Mouse (Mus musculus) kidney, embryonic 14.5 days (tissue): ENCODE data around the gene Ctsd. TPM values are rescaled to one million over a fixed set of nuclear protein-coding genes. Genes with fewer than 3 reads are reported as not detected.
"Not testable (repeated sequence)": the region's sequence is repeated elsewhere in the genome, so short reads cannot be mapped to it uniquely, and the experiment has no call there.

Experiments used
- ATAC-seq: fragments of 200-750 bp; cut with Nextera tagmentation; 2 replicates; pipeline ENCODE4 v1.8.0; 2017; ENCODE audit warnings: moderate number of reproducible peaks, mild to moderate bottlenecking, moderate TSS enrichment, moderate library complexity; ENCODE audit not compliant: low FRiP score, low TSS enrichment
- H3K27ac ChIP-seq: fragments of 300-500 bp; sonication (generic); 2 replicates; pipeline ENCODE4 v1.5.1; 2014; ENCODE audit warnings: low read depth, mild to moderate bottlenecking, low read length, moderate library complexity, mixed read lengths
- H3K27me3 ChIP-seq: fragments of 300-500 bp; sonication (generic); 2 replicates; pipeline ENCODE4 v1.6.1; 2014; ENCODE audit warnings: mild to moderate bottlenecking, low read length; ENCODE audit not compliant: control insufficient read depth, insufficient read depth
- H3K36me3 ChIP-seq: fragments of 300-500 bp; sonication (generic); 2 replicates; pipeline ENCODE4 v1.6.1; 2014; ENCODE audit warnings: low read length, mixed read lengths; ENCODE audit not compliant: control insufficient read depth, insufficient read depth
- H3K4me1 ChIP-seq: fragments of 300-500 bp; sonication (generic); 2 replicates; pipeline ENCODE4 v1.6.1; 2014; ENCODE audit warnings: low read length, mixed read lengths; ENCODE audit not compliant: control insufficient read depth, insufficient read depth
- H3K4me2 ChIP-seq: fragments of 300-500 bp; sonication (generic); replicated peaks from 2 replicates; pipeline ENCODE4 v1.6.1; 2014; ENCODE audit warnings: low read depth, mild to moderate bottlenecking, low read length
- H3K4me3 ChIP-seq: fragments of 300-500 bp; sonication (generic); 2 replicates; pipeline ENCODE4 v1.5.1; 2014; ENCODE audit warnings: mild to moderate bottlenecking, low read length
- H3K9ac ChIP-seq: fragments of 300-500 bp; sonication (generic); 2 replicates; pipeline ENCODE4 v1.6.1; 2014; ENCODE audit warnings: low read depth, mild to moderate bottlenecking, low read length, moderate library complexity
- H3K9me3 ChIP-seq: fragments of 300-500 bp; sonication (generic); 2 replicates; pipeline ENCODE4 v1.6.1; 2016; ENCODE audit warnings: low read length; ENCODE audit not compliant: control insufficient read depth
- WGBS: fragments of 180-500 bp; shearing (Covaris S2); extraction: QIAGEN DNeasy Blood & Tissue Kit; methylation state at CpG from one replicate; pipeline ENCODE4 v1.1.7; 2014; 5-methylcytosine and 5-hydroxymethylcytosine counted together
- polyA plus RNA-seq: library from polyadenylated mRNA; unstranded; fragments of >200 nt; fragmentation: Nextera tagmentation; extraction: Ambion mirVana; gene quantifications from 2 replicates; pipeline ENCODE4 v1.2.1, GENCODE M21; 2014

Gene Ctsd
- polyA plus RNA-seq, 1 experiment from 2014 or later: 260 TPM

- H3K4me2 ChIP-seq: no peak overlapping the region
- H3K36me3 ChIP-seq: no peaks in the 10 kb centered on the region
- no peak for ATAC-seq
- H3K27me3 ChIP-seq: no peaks in the 10 kb centered on the region
- H3K4me1 ChIP-seq: peaks cover 3% of the 10 kb centered on the region; the same call in 1 of the 2 replicates
- no peak overlapping the region for H3K27ac ChIP-seq
- 89% methylated on average over 8 of the region's 8 CpGs for WGBS
- H3K9me3 ChIP-seq: no peaks in the 10 kb centered on the region
- H3K4me3 ChIP-seq: no peak overlapping the region
- no peak overlapping the region for H3K9ac ChIP-seq
Measured at GRCm38 (mm10) chr7:142408686-142409085, 20.8 kb upstream of the Ctsd start.

GRCm38 (mm10) chr7:142407935-142408334 lies 20.1 kb upstream of the Ctsd start:
- no peak for ATAC-seq
- 77% methylated on average over 4 of the region's 4 CpGs for WGBS

GRCm38 (mm10) chr7:142405134-142405533 lies 17.3 kb upstream of the Ctsd start:
- H3K9ac ChIP-seq, H3K9me3 ChIP-seq, H3K4me2 ChIP-seq, H3K4me3 ChIP-seq, H3K36me3 ChIP-seq, H3K4me1 ChIP-seq, ATAC-seq, H3K27me3 ChIP-seq, H3K27ac ChIP-seq: not testable (repeated sequence)
- 92% methylated on average over 5 of the region's 5 CpGs for WGBS

More at GRCm38 (mm10) chr7:142407935-142408334, 20.1 kb upstream of the Ctsd start:
- Histone ChIP-seq H3K9me3 (no peaks in the 10 kb centered on the region), H3K27ac (no peak overlapping the region), H3K36me3 (no peaks in the 10 kb centered on the region), H3K4me1 (peaks cover 3% of the 10 kb centered on the region; the same call in 1 of the 2 replicates), H3K4me2 (no peak overlapping the region), H3K4me3 (no peak overlapping the region), H3K27me3 (no peaks in the 10 kb centered on the region), H3K9ac (no peak overlapping the region)

GRCm38 (mm10) chr7:142403591-142403990 lies 15.8 kb upstream of the Ctsd start:
- Histone ChIP-seq H3K4me2 (no peak overlapping the region), H3K9ac (no peak overlapping the region), H3K27ac (no peak overlapping the region), H3K4me3 (no peak overlapping the region), H3K36me3 (no peaks in the 10 kb centered on the region), H3K4me1 (peaks cover 7% of the 10 kb centered on the region; the same call in 1 of the 2 replicates), H3K27me3 (no peaks in the 10 kb centered on the region), H3K9me3 (no peaks in the 10 kb centered on the region)
- ATAC-seq: no peak
- 64% methylated on average over 4 of the region's 4 CpGs for WGBS

- Histone ChIP-seq H3K9ac (no peak overlapping the region), H3K27me3 (no peaks in the 10 kb centered on the region), H3K4me1 (peaks cover 7% of the 10 kb centered on the region; the same call in 1 of the 2 replicates), H3K27ac (peak overlapping the region; percentile 37; the same call in 1 of the 2 replicates), H3K4me3 (no peak overlapping the region), H3K9me3 (no peaks in the 10 kb centered on the region), H3K4me2 (no peak overlapping the region), H3K36me3 (no peaks in the 10 kb centered on the region)
- WGBS: 49% methylated on average over 7 of the region's 7 CpGs
- no peak for ATAC-seq
Measured at GRCm38 (mm10) chr7:142400750-142401142, 12.9 kb upstream of the Ctsd start.

GRCm38 (mm10) chr7:142400112-142400749 lies 12.4 kb upstream of the Ctsd start:
- 57% methylated on average over 7 of the region's 7 CpGs for WGBS
- H3K4me1 ChIP-seq: peaks cover 7% of the 10 kb centered on the region; the same call in 1 of the 2 replicates
- H3K4me2 ChIP-seq: no peak overlapping the region
- no peak overlapping the region for H3K4me3 ChIP-seq
- no peaks in the 10 kb centered on the region for H3K9me3 ChIP-seq
- H3K27ac ChIP-seq: no peak overlapping the region; the same call in 1 of the 2 replicates
- H3K36me3 ChIP-seq: no peaks in the 10 kb centered on the region
- H3K9ac ChIP-seq: no peak overlapping the region
- ATAC-seq: no peak
- H3K27me3 ChIP-seq: no peaks in the 10 kb centered on the region

GRCm38 (mm10) chr7:142399250-142399649 lies 11.4 kb upstream of the Ctsd start:
- Histone ChIP-seq H3K4me3 (no peak overlapping the region), H3K9ac (no peak overlapping the region), H3K4me2 (no peak overlapping the region), H3K9me3 (no peaks in the 10 kb centered on the region), H3K36me3 (no peaks in the 10 kb centered on the region), H3K27me3 (no peaks in the 10 kb centered on the region), H3K4me1 (peaks cover 5% of the 10 kb centered on the region; the same call in 1 of the 2 replicates), H3K27ac (0 out of 2 replicates have a peak overlapping the region, but pooled peaks have one; percentile 9)
- 0 out of 2 replicates have a peak, but pooled peaks have one; percentile 41 for ATAC-seq
- WGBS: 15% methylated on average over 1 of the region's 1 CpGs

- H3K27me3 ChIP-seq: no peaks in the 10 kb centered on the region
- 42% methylated on average over 2 of the region's 2 CpGs for WGBS
- peak overlapping the region; percentile 1; the same call in 1 of the 2 replicates for H3K27ac ChIP-seq
- 0 out of 2 replicates have a peak, but pooled peaks cover 3% of the 10 kb centered on the region for H3K4me1 ChIP-seq
- H3K4me3 ChIP-seq: no peak overlapping the region
- ATAC-seq: no peak
- H3K9me3 ChIP-seq: no peaks in the 10 kb centered on the region
- no peak overlapping the region for H3K4me2 ChIP-seq
- no peaks in the 10 kb centered on the region for H3K36me3 ChIP-seq
- H3K9ac ChIP-seq: no peak overlapping the region
Measured at GRCm38 (mm10) chr7:142398052-142398451, 10.2 kb upstream of the Ctsd start.

- no peak overlapping the region for H3K4me2 ChIP-seq
- no peak overlapping the region for H3K27ac ChIP-seq
- no peak for ATAC-seq
- H3K9ac ChIP-seq: no peak overlapping the region
- WGBS: 88% methylated on average over 1 of the region's 1 CpGs
- no peaks in the 10 kb centered on the region for H3K9me3 ChIP-seq
- no peak overlapping the region for H3K4me3 ChIP-seq
- H3K36me3 ChIP-seq: no peaks in the 10 kb centered on the region
- H3K4me1 ChIP-seq: 0 out of 2 replicates have a peak, but pooled peaks cover 3% of the 10 kb centered on the region
- H3K27me3 ChIP-seq: no peaks in the 10 kb centered on the region
Measured at GRCm38 (mm10) chr7:142396611-142397010, 8.8 kb upstream of the Ctsd start.
